Mouse (Mus musculus) activated CD4-positive, CD25-positive, alpha-beta regulatory T cell, adult 4 months (primary cell): Measurements from ENCODE around the gene Mapkapk2. TPM values are rescaled to one million over a fixed set of nuclear protein-coding genes. Genes with fewer than 3 reads are reported as not detected.
A peak's percentile ranks its signal among the peaks of the same experiment; 100 is the strongest.

Experiments used
- ATAC-seq: one replicate; pipeline ENCODE4 v1.8.0; 2017
- polyA plus RNA-seq, 2 experiments: library from polyadenylated mRNA; unstranded; fragments of 100-300 nt; shearing (Covaris generic); gene quantifications; one replicate each; pipeline ENCODE4 v1.2.1; 2017

Gene Mapkapk2
- polyA plus RNA-seq, 2 experiments from 2014 or later, result 11.5 to 11.9 TPM

DNA sequence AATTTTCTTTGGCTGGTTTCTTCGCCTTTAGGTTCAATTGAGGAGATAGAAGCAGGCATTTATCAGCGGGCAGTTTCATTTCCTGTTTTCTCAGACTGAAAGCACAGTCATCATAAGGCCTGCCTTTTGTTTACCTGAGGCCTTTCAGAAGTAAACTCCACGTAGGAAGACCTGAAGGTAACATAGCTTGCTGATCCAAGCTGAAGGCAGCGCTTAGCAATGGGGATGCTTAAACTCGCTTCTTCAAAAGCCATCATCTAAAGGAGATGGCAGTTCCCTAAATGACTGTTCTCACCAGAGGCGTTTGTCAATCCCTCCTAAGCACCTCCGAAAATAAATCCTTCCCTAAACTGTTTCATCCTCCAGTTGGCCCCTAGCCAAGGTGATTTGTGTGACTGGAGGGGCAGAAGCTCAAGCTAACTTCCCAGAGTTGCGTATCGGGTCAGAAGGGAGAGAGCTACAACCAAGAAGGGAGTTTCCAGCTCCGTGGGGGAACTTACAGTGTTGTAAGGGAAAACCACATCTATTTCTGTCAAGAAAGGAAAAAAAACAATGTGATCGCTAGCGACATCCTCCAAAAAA, 13.0 kb upstream of the Mapkapk2 start:
- peak; percentile 79 for ATAC-seq

DNA sequence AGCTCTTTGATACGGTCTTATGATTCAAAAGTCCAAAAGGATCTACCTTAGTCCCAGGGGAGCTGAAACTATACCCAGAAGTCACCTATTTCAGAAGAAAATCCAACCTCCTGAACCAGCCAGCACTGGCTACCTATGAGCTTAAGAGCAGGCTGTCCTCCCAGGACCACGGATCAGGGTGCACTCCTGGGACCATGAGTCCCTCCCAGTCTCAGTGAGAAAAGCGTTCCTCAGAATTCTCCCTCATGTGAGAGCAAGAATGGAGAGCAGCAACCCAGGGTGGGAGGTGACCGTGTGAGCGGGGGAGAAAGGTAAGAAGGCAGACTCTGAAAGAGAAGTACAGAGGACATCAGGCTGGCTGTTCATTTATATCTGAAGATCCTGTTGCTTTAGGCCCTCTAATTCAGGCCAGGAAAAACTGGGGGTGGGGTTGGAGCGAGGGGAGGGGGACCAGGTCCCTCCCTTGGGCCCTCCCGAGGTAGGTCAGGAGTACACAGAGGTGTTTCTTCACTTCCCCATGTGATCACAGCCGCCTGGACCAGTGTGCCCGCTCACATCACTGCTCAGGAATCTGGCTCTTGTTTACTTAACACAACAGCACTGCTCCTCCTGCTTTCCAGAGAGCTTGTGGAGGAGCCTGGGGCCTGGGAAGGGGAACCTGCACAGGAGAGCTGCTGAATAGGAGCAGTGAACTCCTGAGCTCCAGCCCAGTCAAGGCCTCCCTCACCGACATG, 10.1 kb upstream of the Mapkapk2 start:
- ATAC-seq, result no peak

DNA sequence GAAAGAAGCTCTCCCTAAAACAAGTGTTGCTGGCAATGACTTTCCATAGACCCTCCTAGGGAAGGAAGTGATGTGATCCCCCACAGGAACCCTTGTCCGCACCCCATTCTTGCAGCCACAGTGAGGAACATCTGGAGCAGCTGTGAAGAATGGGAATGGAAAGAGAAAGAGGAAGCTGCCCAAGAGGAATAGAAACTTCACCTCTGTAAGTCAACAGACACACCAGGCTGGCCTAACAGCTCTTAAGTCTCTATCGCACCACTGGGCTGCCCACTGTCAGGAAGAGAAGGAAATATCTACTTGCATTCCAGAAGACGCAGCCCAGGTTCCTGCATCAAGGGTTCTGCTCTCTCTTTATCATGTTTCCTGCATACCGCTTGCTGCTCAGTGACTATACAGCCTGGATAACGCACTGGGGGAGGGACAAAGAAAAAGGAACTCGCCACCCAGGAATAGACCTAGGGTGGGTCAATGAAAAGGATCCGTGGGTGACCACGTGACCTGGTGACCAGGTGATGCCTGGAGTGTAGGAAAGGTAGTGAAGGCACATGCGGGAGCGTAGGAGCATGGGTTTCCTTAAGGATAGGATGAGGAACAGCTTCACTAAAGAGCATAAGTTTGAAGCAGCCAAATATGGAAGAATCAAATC, 6.3 kb upstream of the Mapkapk2 start:
- no peak for ATAC-seq

DNA sequence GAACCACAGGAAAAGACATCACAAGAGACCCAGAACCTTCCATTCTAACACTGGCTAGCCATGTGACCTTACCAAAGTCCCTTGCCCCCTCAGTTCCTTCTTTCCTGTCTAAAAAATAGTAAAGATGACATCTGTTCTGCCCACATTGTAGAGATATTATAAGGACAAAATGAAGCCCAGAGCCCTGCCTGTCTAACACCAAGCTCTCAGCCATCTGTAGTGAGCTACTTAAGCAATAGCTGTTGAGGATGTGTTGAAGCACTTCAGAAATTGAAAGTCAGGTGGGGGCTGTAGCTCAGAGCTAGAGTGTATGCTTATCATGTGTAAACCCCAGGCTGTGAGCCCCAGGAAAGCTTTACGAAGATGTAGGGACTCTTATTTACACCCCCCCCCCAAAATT, 3.2 kb upstream of the Mapkapk2 start:
- ATAC-seq, result no peak

DNA sequence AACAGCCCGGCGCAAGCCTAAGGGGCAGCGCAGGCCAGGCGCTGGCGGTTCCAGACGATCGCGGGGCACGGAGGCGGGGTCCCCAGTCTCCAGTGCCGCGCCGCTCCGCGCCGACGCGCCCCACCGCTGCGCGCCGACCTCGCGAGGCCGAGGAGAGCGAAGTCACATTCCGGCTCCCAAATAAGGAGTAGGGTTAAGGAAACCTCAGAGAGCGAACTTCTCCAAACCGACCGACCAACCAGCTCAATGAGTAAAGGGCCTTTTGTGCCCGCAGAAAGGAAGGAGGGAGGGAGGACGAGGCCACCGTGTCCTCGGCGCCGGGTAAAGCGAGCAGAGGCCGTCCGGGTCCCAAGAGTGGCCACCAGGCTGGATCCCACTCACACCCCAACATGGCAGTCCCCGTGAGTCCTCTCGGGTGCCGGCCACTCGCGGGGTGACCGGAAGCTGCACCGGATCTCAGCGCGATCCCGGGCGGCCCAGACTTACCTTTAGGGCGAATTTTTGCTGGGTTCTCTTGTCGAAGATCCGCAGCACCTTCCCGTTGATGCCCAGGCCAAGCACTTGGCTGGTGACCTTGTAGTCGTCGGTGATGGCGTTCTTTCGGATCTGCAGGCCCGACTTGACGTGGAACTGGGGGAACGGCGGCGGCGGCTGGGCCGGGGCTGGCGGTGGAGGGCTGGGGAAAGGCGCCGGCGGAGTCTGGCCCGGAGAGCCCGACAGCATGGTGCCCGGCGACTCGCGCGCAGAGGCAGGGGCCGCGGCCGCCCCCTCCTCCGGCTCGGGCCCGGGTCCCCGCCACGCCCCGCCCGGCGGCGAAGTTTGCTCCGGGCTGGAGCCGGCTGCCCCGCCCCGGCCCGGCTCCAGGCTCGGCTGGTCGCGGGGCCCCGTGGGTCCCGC, 575 bp downstream of the Mapkapk2 start:
- peak; percentile 28 for ATAC-seq

DNA sequence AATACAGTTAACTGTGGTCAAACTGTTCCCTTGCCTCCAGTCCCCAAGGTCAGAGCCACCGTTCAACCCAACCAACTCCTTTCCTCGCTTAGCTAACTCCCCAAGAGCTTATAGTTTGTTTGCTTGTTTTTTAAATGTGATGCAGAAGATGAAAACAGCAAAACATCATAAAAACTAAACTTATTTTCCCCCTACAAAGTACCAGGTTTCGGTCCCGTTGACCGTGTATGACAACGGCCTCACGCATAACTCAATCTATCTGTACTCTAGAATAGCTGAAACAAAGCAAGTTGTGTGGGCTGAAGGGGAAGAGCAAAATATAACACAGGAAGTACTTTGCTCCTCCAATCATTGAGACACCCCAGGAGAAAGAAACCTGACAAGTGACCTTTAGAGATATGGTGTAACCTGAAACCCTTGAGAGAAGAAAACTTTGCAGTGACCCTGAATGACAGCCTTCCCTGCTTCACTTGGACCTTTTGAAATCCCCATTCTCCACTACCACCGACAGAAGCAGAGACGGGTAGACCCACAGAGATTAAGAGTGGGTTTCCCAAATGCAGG, 1.4 kb downstream of the Mapkapk2 start:
- ATAC-seq, result peak; percentile 55

DNA sequence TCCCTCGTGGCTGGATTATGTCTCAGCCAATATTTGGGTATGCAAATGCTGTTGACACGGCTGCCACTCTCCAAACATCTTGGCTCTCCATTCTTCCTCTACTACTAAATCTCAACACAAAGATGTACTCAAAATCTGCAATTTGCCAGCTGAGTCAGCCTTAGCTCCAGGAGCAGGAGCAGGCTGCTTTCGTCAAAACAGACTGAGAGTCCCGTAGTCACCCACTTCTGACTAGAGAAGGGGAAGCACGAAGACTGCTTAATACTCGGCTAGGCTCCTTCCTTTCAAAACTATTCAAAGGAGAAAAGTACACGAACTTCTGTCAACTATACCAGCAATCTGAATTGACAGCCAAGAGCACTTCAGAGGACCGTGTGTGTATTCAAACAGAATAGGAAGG, 2.1 kb downstream of the Mapkapk2 start:
- no peak for ATAC-seq

DNA sequence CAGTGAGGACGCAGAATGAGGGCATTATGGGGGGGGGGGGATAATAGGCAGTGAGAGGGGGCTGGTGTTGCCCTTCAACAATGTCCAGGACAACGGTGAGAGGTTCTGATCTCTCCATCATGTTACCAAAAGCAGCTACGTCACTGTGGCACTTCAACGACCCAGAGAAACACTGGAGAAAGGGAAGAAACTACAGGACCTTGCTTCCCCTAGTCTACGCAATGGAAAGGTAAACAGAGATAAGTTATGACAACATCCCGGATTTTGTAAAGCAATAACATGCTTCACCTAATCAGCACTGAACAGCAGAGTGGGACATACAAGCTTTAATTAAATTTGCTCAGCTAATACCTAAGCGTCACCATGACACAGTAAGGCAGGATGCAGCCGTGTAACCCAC, 3.7 kb downstream of the Mapkapk2 start:
- ATAC-seq, result no peak

DNA sequence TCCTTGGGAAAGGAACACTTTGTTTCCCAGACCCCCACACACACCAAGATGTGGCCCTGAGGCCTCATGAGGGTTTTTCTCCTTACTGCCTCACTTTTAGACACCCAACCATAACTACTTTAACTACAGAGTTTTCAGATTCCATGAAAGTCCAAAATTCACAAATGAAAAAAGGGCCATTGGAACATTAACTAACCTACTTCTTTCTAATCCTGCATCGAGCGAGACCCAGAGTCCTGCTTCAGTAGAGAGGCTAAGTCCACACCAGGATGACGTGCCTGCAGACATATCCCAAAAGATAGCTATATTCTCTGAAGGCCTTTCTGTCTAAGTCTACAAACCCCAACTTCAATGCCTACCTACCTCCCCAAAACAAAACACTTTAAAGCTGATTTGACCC, 4.8 kb downstream of the Mapkapk2 start:
- no peak for ATAC-seq

DNA sequence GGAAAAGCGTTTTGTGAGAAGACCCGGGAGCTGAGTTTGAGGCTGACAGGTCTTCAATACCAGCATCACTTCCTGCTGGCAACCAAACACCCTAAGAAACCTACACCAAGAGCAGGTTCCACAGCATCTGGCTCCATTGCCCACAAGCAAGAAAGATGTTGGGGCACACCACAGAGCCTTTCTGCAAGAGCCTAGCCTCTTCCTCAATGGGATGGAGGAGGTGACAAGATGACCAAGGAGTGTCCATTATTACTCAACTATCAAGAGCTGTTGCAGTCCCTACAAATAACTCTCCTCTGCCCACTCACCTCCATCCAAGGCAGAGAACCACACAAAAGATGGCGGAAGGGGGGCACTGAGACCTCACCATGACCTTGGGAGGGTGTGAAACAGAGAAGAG, 5.5 kb downstream of the Mapkapk2 start:
- ATAC-seq, result no peak

DNA sequence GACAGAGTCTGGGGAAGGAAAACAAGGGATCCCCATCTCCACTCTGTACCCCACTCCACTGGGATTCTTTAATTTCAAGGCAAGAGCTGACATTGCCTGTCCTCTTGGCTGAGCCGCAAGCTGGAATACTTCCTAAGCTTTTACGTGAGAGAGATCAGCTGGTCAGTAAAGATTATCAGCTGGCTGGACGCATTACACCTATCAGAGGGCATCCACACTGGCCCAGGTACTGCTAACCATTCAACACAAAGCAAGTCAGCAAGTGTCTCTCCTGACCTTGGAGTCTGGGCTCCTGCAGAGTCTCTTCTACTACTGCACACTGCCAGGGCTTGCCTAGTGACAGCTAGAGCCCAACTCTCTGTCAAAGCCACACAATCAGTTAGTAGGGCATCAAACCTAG, 6.1 kb downstream of the Mapkapk2 start:
- no peak for ATAC-seq

DNA sequence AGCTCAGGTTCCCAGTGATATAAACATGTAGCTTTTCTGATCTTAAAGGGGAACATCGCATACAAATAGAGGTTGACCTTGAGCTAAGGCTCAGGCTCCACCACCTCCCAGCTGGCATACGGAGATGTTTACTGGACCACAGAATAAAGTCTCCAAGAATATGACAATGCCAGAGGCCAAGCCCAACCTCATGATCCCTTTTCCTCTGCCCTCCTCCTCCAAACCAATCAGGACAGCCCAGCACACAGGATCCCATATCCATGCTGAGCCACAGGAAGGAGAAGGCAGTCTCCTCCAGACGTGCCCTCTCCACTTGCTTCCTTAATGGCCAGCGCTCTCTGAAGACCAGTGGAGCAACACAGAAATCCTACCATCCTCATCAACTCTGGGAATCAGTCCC, 6.7 kb downstream of the Mapkapk2 start:
- ATAC-seq, result no peak

DNA sequence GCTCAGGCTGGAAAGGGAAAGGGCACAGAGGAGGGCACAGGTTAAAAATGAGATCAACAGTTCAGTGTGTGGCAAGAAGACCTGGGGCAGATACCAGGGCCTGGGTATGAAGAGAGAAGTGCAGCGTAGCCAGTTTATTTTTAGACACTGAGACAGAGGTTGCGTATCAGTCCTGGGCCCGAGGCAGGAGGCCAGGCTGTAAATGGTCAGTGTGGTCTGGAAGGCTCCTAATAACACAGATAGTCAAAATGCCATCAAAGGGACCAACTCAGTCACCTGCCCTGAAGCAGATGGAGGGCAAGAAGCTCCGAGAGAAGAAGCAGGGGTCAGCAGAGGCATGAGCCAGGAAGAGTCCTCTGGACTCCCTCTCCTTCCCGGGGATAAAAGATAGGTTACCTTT, 7.4 kb downstream of the Mapkapk2 start:
- no peak for ATAC-seq

DNA sequence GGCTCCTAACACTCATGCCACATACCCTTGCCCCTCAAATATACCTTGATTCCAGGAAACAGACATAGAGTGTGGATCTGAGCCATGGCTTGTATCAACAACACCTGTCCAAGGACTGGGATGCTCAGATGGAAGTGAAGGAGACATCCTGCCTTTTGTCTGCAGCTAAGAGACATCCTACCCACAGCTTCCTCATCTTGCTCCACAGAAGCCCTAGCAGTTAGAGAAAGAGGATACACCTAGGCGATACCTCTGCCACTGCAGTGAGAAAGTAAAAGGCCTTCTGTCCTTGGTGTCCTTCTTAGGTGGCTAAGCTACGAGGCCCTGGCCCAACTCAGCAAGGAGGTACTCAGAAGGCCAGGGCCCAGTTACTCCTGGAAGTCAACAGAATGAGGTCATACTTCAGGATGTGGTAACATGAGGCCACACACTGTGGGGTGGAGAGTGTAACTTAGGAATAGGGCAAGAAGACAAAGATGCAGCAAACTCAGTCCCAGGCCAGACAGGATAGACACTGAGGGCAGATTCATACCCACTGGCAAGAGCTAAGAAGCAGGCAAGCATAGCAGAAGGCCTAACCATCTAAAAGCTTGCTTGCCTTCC, 8.0 kb downstream of the Mapkapk2 start:
- peak; percentile 71 for ATAC-seq

DNA sequence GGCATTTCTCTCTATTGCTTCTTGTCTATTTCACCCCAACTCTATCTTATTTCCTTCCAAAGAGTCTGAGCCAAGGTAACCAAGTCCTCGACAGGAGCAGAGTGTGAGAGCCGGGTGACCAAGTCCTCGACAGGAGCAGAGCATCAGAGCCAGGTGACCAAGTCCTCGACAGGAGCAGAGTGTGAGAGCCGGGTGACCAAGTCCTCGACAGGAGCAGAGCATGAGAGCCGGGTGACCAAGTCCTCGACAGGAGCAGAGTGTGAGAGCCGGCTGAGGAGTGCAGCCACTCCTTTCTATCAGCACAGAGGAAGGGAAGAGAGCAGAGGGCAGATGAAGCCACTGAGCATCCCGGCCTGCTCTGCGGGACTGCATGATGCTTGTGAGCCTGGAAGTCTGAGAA, 9.1 kb downstream of the Mapkapk2 start:
- ATAC-seq, result no peak

DNA sequence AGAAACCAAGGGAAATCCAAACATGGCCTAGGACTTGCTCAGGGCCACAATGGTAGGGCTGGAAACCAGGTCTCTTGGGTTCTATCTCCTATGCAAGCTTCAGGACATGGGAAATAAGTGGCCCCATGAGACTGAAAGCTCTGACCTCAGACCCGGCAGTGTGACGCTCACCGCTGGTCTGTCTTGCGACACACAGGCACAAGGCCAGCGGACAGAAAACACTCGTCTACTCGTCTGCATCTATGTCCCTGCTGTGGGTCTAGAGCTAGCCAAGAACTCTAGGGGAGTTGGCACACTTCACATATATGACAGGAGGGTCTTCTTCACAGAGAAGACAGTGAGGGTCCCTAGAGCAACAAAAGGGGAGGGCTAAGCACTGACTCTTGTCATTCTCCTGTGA, 10.7 kb downstream of the Mapkapk2 start:
- ATAC-seq, result no peak

DNA sequence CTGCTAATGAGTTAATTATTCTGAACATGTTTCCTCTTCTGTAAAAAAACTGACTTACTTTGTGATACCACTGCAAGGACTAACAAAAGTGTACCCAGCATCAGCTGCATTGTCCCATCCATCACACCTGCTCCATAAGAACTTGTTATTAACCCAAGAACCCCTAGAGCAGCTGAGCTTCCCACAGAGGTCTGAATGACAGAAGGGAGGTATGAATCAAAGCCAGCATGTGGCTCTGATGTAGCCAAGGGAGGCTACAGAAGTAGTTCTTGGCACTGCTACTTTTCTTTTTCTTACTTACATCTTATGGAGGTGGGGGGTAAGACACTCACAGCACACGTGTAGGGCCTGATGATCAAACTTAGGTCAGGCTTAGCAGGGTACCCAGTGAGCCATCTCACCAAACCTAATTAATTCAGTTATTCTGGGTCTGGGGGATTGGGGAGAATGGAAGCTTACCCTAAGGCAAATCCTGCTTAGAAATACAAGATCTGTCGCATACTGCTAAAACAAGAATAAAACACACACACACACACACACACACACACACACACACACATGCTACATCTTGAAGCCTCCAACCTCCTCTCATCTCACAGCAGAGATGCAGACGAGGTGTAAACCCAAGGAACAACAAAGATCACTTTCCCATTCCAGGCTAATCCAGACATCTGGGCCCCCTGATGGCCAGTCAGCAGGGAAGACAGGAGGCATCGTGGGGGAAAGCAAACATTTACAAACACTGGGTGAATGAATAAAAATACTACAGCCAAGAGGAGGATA, 11.5 kb downstream of the Mapkapk2 start:
- ATAC-seq, result no peak

DNA sequence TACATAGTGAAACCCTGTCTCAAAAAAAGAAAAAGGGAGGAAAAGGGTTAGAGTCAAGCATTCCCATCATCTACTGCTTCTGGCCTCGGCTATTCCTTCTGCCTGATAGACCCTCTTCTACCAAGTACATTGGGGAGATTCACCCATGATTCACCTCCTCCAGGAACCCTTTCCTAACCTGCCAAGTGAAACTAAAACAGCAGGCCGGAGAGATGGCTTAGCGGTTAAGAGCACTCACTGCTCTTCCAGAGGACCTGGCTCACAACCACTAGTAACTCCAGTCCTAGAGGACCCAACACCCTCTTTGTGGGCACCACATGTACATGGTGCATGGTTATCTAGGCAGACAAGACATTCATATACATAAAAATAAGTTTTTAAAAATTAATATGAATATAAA, 12.4 kb downstream of the Mapkapk2 start:
- ATAC-seq, result no peak

DNA sequence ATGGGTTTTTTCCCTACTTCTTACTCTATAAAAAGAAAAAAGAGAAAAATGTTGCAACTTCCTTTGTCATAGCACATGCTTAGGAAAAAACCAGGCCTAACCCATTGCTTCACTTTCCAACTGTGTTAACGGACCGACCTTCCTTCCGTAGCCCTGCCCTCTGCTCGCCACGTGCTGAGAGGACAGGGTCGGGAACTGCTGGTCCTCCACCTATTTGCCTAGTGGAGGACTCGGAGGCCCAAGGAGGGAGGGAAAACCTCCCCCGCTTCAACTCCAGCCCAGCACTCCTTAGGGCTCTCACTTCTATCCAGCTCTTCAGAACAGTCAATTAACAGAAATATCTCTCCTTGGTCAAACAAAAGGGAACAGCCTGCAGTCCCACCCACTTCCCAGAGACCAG, 13.3 kb downstream of the Mapkapk2 start:
- ATAC-seq, result no peak

DNA sequence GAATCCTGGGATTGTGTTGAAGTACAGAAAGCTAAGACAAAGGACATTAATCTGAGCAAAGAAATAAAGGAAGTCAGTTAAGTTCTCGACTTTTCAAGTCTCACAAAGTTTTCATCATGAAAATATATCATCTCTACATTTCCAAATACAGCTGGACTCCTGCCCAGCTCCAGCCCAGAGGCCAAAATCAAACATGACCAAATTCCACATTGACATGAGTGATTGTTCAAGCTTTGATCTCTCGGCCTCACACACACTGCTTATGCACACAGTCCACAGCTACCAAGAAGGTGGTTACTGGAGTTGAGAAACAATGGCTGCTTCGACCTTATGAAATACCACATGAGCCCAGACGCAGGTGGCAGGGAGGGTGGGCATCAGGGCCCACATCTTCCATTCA, 14.0 kb downstream of the Mapkapk2 start:
- ATAC-seq, result no peak

DNA sequence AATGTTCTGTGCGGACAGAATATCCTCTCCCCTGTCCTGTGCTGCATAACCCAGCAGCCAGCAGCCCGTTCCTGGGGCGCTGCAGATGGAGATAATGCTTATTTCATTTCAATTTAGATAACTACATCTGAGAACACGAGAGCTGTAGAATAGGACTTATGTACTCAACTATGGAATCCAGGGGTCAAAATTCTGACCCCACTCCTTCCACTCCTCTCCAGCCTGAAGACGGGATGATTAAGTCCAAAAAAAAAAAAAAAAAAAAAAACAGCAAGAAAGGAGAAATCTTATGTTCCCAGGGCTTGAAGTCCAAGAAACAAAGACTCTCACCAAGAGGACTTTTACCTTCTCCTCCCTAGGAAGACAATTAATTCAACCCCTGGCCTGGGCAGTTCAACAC, 14.5 kb downstream of the Mapkapk2 start:
- ATAC-seq, result no peak

DNA sequence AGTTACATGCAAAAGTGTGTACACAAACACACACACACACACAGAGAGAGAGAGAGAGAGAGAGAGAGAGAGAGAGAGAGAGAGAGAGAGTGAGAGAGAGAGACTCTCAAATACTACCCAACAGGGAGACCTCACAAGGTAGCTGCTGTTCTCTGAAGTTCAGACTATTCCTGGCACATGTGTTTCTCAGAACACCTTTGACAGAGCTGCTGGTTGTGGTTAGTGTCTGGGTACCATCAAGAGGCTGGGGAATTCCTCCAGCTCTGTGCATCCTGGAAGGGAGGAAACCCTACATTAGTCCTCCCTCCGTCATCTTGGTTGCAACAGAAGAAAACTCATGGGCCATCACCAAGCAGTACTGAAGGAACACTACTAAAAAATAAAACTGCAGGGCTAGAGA, 16.9 kb downstream of the Mapkapk2 start:
- peak; percentile 84 for ATAC-seq
